Mouse (Mus musculus) liver (tissue): Measurements from ENCODE around the gene Hephl1.

Experiments used
- DNase-seq: peaks from one replicate; pipeline ENCODE4 v3.0.0-alpha.2; 2020; ENCODE audit warnings: mixed read lengths

The Hephl1 gene

GRCm38 (mm10) chr9:15045740-15046139 lies 66.2 kb downstream of the Hephl1 start:
- no peak for DNase-seq

GRCm38 (mm10) chr9:15045084-15045669 lies 66.7 kb downstream of the Hephl1 start, which contains the start of gene Panx1:
Panx1 (minus strand) TSS chr9:15045478.
- peak; percentile 58 for DNase-seq

- no peak for DNase-seq
Measured at GRCm38 (mm10) chr9:15044391-15045083, 67.4 kb downstream of the Hephl1 start.

GRCm38 (mm10) chr9:15041556-15041955 lies 70.4 kb downstream of the Hephl1 start:
- DNase-seq, result no peak

- no peak for DNase-seq
Measured at GRCm38 (mm10) chr9:15039848-15040247, 72.1 kb downstream of the Hephl1 start.

GRCm38 (mm10) chr9:15037704-15038103 lies 74.2 kb downstream of the Hephl1 start:
- no peak for DNase-seq

GRCm38 (mm10) chr9:15037237-15037636 lies 74.7 kb downstream of the Hephl1 start:
- no peak for DNase-seq

GRCm38 (mm10) chr9:15036807-15037206 lies 75.1 kb downstream of the Hephl1 start:
- DNase-seq, result no peak

- no peak for DNase-seq
Measured at GRCm38 (mm10) chr9:15036405-15036804, 75.5 kb downstream of the Hephl1 start.

- no peak for DNase-seq
Measured at GRCm38 (mm10) chr9:15035979-15036378, 75.9 kb downstream of the Hephl1 start.

- DNase-seq, result no peak
Measured at GRCm38 (mm10) chr9:15034546-15035273, 77.2 kb downstream of the Hephl1 start.

- no peak for DNase-seq
Measured at GRCm38 (mm10) chr9:15033568-15034160, 78.2 kb downstream of the Hephl1 start.

- DNase-seq, result no peak
Measured at GRCm38 (mm10) chr9:15032797-15033196, 79.1 kb downstream of the Hephl1 start.

GRCm38 (mm10) chr9:15030771-15031170 lies 81.1 kb downstream of the Hephl1 start:
- no peak for DNase-seq

- DNase-seq, result peak; percentile 67
Measured at GRCm38 (mm10) chr9:15029025-15029727, 82.7 kb downstream of the Hephl1 start.

GRCm38 (mm10) chr9:15027725-15028124 lies 84.2 kb downstream of the Hephl1 start:
- peak; percentile 11 for DNase-seq

GRCm38 (mm10) chr9:15023049-15023448 lies 88.9 kb downstream of the Hephl1 start:
- no peak for DNase-seq

- peak; percentile 31 for DNase-seq
Measured at GRCm38 (mm10) chr9:15021156-15021555, 90.8 kb downstream of the Hephl1 start.

GRCm38 (mm10) chr9:15020561-15021080 lies 91.3 kb downstream of the Hephl1 start:
- DNase-seq, result no peak

GRCm38 (mm10) chr9:15018756-15019131 lies 93.2 kb downstream of the Hephl1 start:
- no peak for DNase-seq

GRCm38 (mm10) chr9:15017791-15018755 lies 93.8 kb downstream of the Hephl1 start:
- DNase-seq, result peak; percentile 32
